Mouse (Mus musculus) embryonic facial prominence, embryonic 11.5 days (tissue): ENCODE measurements around the gene Itga4. TPM values are rescaled to one million over a fixed set of nuclear protein-coding genes. Genes with fewer than 3 reads are reported as not detected.

Experiments used
- ATAC-seq: fragments of 200-750 bp; cut with Nextera tagmentation; replicated peaks from 2 replicates; pipeline ENCODE4 v1.8.0; 2017; ENCODE audit warnings: low read depth; ENCODE audit not compliant: insufficient number of reproducible peaks, low FRiP score, low TSS enrichment
- DNase-seq: peaks from one replicate; pipeline ENCODE4 v3.0.0-alpha.2; 2015; ENCODE audit warnings: low spot score
- H3K27ac ChIP-seq: fragments of 300-500 bp; sonication (generic); replicated peaks from 2 replicates; pipeline ENCODE4 v1.5.1; 2014; ENCODE audit warnings: mild to moderate bottlenecking, low read depth, low read length, control low read depth
- H3K27me3 ChIP-seq: fragments of 300-500 bp; sonication (generic); 2 replicates; pipeline ENCODE4 v1.6.1; 2014; ENCODE audit warnings: mild to moderate bottlenecking, low read length, moderate library complexity, mixed read lengths; ENCODE audit not compliant: control insufficient read depth, insufficient read depth
- H3K36me3 ChIP-seq: fragments of 300-500 bp; sonication (generic); replicated peaks from 2 replicates; pipeline ENCODE4 v1.6.1; 2014; ENCODE audit warnings: low read depth, mild to moderate bottlenecking, low read length, moderate library complexity, mixed read lengths; ENCODE audit not compliant: control insufficient read depth, insufficient read depth
- H3K4me1 ChIP-seq: fragments of 300-500 bp; sonication (generic); 2 replicates; pipeline ENCODE4 v1.6.1; 2014; ENCODE audit warnings: low read length, mixed read lengths; ENCODE audit not compliant: control insufficient read depth, insufficient read depth
- H3K4me2 ChIP-seq: fragments of 300-500 bp; sonication (generic); 2 replicates; pipeline ENCODE4 v1.6.1; 2014; ENCODE audit warnings: low read depth, mild to moderate bottlenecking, control low read depth, low read length, moderate library complexity
- H3K4me3 ChIP-seq: fragments of 300-500 bp; sonication (generic); 2 replicates; pipeline ENCODE4 v1.5.1; 2014; ENCODE audit warnings: low read depth, low read length, control low read depth
- H3K9ac ChIP-seq: fragments of 300-500 bp; sonication (generic); replicated peaks from 2 replicates; pipeline ENCODE4 v1.6.1; 2014; ENCODE audit warnings: mild to moderate bottlenecking, control low read depth, low read length
- H3K9me3 ChIP-seq: fragments of 300-500 bp; sonication (generic); replicated peaks from 2 replicates; pipeline ENCODE4 v1.6.1; 2016; ENCODE audit warnings: mild to moderate bottlenecking, low read length, inconsistent platforms, mixed read lengths; ENCODE audit not compliant: control insufficient read depth
- WGBS: fragments of 180-500 bp; shearing (Covaris S2); extraction: QIAGEN DNeasy Blood & Tissue Kit; methylation state at CpG from one replicate; pipeline ENCODE4 v1.1.7; 2014; 5-methylcytosine and 5-hydroxymethylcytosine counted together
- polyA plus RNA-seq: library from polyadenylated mRNA; unstranded; fragments of >200 nt; fragmentation: Nextera tagmentation; extraction: Ambion mirVana; gene quantifications from 2 replicates; pipeline ENCODE4 v1.2.1, GENCODE M21; 2014

Gene Itga4
- polyA plus RNA-seq, 1 experiment from 2014 or later, result 6.5 TPM

DNA sequence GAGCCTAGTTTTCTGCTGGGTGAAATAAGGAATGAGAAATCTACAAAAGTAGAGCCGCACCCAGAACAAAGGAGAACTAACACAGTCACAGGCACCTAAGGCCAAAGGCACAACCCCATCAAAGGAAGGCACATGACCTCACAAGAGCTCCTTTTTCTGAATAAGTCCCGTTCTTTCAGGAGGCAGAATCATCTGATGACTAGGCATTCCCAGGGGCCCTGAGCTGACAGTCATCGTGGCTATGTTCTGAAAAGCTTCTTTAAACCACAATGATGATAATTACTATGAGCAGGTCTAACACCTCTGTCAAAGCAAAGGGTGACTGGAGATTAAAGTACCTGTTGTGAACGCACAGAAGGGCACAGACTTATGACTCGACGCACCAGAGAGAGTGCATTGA is 108.7 kb downstream of the Itga4 start:
- H3K4me3 ChIP-seq, result no peak overlapping the region
- no peaks in the 10 kb centered on the region for H3K9me3 ChIP-seq
- WGBS, result 58% methylated on average over 6 of the region's 6 CpGs
- DNase-seq (no peak), ATAC-seq (no peak)
- H3K27me3 ChIP-seq, result no peaks in the 10 kb centered on the region
- H3K4me1 ChIP-seq, result no peaks in the 10 kb centered on the region
- H3K4me2 ChIP-seq, result no peak overlapping the region
- no peak overlapping the region for H3K27ac ChIP-seq
- H3K9ac ChIP-seq, result no peak overlapping the region
- no peaks in the 10 kb centered on the region for H3K36me3 ChIP-seq

DNA sequence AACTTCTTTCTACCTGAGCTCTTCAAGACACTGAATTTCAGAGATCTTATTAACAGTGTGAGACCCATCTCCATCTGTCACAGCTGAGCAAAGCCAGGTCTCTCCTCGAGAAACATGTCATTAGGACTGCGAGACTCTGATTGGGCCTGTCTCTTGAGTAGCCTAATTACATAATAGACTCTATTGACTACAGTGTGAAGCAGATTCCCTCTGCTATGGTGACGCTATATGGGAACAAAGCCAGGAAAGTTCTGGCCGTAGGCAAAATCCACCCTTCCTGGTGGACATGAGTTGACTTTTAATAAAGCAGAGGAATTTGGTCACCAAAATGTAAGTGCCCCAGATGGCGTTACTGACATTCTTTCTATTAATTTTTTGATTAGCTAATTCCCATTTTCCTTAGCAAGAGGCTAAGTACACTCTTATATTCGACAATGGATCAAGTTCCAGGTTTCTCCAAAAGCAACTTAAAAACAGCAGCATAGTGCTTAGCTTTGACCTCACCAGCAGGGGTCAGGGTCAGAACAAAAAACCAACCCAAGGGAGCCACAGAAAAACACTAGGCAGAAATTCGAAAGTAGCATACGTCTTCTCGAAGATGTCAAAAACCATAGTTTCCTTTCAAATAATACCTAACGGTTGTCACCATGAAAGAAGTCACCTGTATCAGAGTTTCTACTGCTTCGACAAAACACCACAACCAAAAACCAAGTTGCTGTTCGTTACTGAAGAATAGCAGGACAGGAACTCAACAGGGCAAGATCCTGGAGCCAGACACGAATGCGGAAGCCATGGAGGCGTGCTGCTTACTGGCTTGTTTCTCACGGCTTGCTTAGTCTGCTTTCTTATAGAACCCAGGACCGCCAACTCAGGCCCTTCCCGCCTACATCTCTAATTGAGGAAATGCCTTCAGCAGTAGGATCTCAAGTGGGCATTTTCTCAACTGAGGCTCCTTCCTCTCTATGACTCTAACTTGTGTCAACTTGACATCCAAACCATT is 112.5 kb downstream of the Itga4 start:
- H3K4me1 ChIP-seq, result peaks cover 2% of the 10 kb centered on the region; the same call in 1 of the 2 replicates
- no peak for ATAC-seq
- H3K9me3 ChIP-seq, result no peaks in the 10 kb centered on the region
- no peak overlapping the region for H3K4me3 ChIP-seq
- H3K4me2 ChIP-seq, result no peak overlapping the region
- no peaks in the 10 kb centered on the region for H3K36me3 ChIP-seq
- H3K9ac ChIP-seq, result no peak overlapping the region
- no peaks in the 10 kb centered on the region for H3K27me3 ChIP-seq
- 64% methylated on average over 18 of the region's 18 CpGs for WGBS
- no peak overlapping the region for H3K27ac ChIP-seq
- DNase-seq, result peak; percentile 22

DNA sequence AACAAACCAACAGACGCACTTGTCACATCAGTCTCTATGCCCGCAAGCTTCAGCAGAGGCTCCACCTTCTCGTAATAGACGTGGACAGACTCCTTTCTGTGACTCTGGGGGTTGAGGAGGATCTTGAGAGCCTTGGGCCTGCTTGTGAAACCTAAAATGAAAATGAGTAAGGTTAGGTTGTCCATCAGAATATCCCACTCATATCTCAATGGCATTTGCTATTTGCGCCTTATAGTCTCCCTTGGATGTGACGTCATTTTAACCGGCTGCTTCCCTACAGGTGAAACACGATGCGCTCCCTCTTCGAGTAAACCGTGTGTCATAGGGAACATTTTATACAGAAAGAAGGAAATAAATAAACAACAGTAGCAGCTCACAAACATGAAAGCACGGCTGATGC is 113.4 kb downstream of the Itga4 start:
- H3K36me3 ChIP-seq, result no peaks in the 10 kb centered on the region
- ATAC-seq (no peak), DNase-seq (no peak)
- 75% methylated on average over 12 of the region's 12 CpGs for WGBS
- H3K4me2 ChIP-seq, result no peak overlapping the region
- no peaks in the 10 kb centered on the region for H3K27me3 ChIP-seq
- peaks cover 2% of the 10 kb centered on the region; the same call in 1 of the 2 replicates for H3K4me1 ChIP-seq
- no peak overlapping the region for H3K9ac ChIP-seq
- H3K27ac ChIP-seq, result no peak overlapping the region
- no peak overlapping the region for H3K4me3 ChIP-seq
- no peaks in the 10 kb centered on the region for H3K9me3 ChIP-seq

DNA sequence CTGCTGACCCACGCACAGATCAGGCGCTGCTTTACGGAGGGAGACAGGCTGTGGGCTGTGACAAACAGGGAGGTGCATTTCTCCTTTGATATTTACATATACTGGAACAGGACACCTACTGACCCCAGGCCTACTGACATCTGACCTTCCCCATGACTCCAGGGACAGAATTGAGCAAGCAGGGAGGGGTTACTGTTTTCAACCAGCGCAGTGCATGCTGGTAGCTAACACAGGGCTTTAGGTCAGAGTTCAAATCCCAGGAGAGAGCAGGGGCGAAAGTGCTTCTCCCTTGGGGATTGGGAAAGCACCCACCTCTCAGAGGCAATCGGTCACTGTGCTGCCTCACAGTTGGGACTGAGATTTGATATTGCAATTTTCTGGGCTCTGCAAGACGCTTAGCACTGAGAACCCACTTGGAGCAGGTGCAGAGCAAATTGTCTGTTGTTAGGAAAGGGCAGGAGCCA is 113.9 kb downstream of the Itga4 start:
- Histone ChIP-seq H3K27ac (no peak overlapping the region), H3K36me3 (no peaks in the 10 kb centered on the region), H3K9me3 (no peaks in the 10 kb centered on the region), H3K4me1 (peaks cover 2% of the 10 kb centered on the region; the same call in 1 of the 2 replicates), H3K27me3 (no peaks in the 10 kb centered on the region), H3K4me3 (no peak overlapping the region), H3K9ac (no peak overlapping the region), H3K4me2 (no peak overlapping the region)
- 30% methylated on average over 7 of the region's 7 CpGs for WGBS
- no peak for ATAC-seq
- no peak for DNase-seq

DNA sequence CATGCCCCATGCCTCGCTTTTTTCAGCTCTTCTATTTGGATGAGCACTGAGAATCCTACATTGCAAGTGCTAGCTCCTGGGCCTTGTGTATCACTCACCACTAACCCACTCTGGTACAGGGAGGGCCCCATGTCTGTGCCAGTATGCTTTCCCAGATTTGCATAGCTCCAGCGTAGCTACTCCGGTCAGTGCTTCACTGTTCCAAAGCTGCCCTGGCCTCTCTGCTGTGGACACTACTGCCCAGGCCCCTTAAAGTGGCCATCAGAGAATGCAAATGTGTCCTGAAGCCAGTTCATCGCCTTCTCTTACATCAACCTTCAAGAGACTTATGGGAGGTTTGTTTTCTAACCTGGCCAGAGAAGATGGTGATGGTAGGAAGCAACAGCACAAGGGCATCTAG is 114.7 kb downstream of the Itga4 start:
- ATAC-seq, result no peak; the same call in 1 of the 2 replicates
- no peaks in the 10 kb centered on the region for H3K27me3 ChIP-seq
- peaks cover 2% of the 10 kb centered on the region; the same call in 1 of the 2 replicates for H3K4me1 ChIP-seq
- DNase-seq, result no peak
- H3K4me2 ChIP-seq, result no peak overlapping the region
- no peaks in the 10 kb centered on the region for H3K36me3 ChIP-seq
- H3K4me3 ChIP-seq, result no peak overlapping the region
- 83% methylated on average over 4 of the region's 4 CpGs for WGBS
- H3K9me3 ChIP-seq, result no peaks in the 10 kb centered on the region
- no peak overlapping the region for H3K9ac ChIP-seq
- H3K27ac ChIP-seq, result no peak overlapping the region

DNA sequence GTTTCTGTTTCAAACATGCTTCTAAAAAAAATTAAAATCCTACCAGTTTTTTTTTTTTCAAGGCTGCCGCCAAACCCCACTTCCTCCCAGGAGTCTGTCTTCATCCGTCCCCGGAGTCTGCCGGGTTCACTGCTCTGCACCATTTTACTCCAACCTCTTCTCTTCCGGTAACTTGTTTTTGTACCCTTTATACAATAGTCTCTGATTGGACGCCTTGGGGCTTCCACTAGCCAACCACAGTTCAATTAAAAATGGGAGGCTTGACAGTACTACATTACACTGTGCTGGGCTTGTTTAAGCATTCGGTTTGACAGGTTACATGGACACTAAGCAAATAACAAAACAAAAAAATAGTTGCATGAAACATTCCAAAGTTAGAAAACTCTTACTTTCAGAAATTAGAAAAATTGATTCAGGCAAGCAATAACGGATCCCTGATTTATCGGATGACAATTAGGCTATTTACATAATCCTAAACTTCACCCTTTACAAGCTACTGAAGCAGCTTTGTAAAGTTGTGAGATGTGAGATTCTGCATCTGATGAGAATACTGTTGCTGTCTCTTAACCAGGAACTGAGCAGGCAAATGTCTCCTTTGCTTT is 115.6 kb downstream of the Itga4 start:
- H3K4me3 ChIP-seq, result no peak overlapping the region
- no peaks in the 10 kb centered on the region for H3K27me3 ChIP-seq
- H3K9ac ChIP-seq, result no peak overlapping the region
- ATAC-seq (peak; percentile 60; the same call in 1 of the 2 replicates), DNase-seq (peak; percentile 19)
- no peaks in the 10 kb centered on the region for H3K9me3 ChIP-seq
- no peaks in the 10 kb centered on the region for H3K36me3 ChIP-seq
- no peak overlapping the region for H3K27ac ChIP-seq
- peaks cover 2% of the 10 kb centered on the region; the same call in 1 of the 2 replicates for H3K4me1 ChIP-seq
- no peak overlapping the region for H3K4me2 ChIP-seq
- WGBS, result 70% methylated on average over 9 of the region's 9 CpGs

DNA sequence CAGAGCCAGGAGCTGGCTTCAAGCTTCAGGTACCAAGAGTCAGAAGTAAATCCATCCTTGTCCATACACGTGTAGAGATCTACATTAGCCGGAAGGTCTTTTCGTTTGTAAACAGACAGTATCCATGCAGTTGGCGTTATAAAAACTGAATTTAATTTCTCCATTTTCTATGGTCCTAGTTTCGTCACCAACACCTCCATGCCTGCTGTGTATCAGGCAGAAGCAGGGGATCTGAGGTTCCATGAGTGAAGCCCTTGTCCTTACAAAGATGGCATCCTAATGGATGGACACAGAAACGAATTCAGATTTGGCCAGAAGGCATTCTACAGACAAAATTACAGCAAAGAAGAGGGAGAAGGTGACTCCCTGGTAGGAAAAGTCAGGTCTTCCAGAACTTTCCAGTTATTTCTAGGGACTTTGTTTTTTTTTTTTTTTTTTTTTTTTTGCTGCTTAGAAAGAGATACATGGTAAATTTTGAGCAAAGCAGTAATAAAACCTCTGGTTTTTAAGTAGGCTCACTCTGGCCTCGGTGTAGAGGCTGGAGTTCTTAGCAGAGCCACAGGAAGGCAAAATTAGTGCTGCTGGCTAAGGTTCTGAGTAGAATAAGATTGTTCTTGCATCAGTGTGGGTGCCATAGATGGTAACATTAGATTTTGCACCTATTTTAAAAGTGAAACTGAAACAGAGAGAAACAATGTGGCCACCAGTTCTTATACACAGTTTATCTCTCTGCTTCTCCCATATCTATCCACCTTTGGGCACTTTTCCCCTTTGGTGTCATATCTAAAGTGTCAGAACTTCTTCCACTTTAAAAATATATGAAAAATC is 116.3 kb downstream of the Itga4 start:
- DNase-seq, result no peak
- H3K36me3 ChIP-seq, result no peaks in the 10 kb centered on the region
- 88% methylated on average over 7 of the region's 7 CpGs for WGBS

More for the DNA sequence above, 116.3 kb downstream of the Itga4 start:
- Histone ChIP-seq H3K4me2 (no peak overlapping the region), H3K9ac (no peak overlapping the region), H3K4me1 (peaks cover 2% of the 10 kb centered on the region; the same call in 1 of the 2 replicates), H3K9me3 (no peaks in the 10 kb centered on the region), H3K4me3 (no peak overlapping the region), H3K27me3 (no peaks in the 10 kb centered on the region), H3K27ac (no peak overlapping the region)
- ATAC-seq, result no peak
